Mouse (Mus musculus) gastrocnemius, postnatal 36 days (tissue): ENCODE measurements around the gene Chrna1. TPM values are rescaled to one million over a fixed set of nuclear protein-coding genes. Genes with fewer than 3 reads are reported as not detected.

ENCODE experiments used
- DNase-seq, 2 experiments: peaks; one replicate each; pipeline ENCODE4 v3.0.0; 2022
- intact Hi-C: fragments of 180-260 bp; cut with DNase I; formaldehyde crosslinking; loops from one replicate; pipeline ENCODE4 v1.15.1; 2025
- total RNA-seq, 2 experiments: library from RNA; stranded (reverse); gene quantifications; 2 replicates each; pipeline ENCODE4 v1.2.3; 2021

The Chrna1 gene
- total RNA-seq, 2 experiments from 2014 or later = 6.6 to 6.8 TPM

DNA sequence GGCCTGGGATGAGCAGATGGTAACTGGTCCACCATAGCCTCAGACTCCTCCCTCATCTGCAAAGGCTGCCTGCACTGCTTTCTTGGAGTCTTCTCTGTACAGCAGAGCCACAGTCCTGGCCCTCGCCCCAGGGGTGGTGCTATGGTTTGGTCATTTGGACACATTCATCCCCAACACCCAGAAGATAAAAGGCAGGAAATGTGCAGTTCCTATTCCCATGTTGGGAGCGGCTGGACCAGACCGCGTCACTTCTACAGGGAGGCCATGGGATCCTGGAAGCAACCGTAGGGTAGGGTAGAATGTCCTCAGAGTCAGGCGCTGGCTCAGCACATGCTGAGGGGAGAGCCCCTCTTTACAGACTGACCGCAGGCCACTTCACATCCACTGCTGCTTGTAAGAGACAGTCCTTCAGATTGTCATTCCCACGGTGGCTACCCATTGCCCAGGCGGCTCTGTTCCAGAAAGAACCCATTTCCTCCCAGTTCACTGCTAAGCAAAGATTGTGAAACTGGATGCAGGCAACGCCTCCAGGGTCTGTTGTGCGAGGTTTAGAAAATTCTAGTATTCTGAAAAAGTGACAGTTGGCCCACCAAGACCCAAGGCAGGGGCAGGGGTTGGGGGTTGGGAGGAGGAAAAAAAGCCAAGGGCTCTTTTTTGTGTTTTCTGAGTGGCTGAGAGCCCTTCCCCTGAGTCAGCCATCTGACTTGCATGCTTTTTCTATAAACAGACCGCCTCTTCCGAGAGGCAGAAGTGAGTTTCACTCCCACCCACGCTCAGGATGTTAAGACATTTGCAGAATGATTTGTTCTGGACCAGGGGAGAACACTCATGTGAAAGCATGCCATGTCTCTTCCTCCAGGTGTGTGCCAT is 12.3 kb upstream of the Chrna1 start:
- intact Hi-C loops = loop anchor here (5.0 kb wide), 1 partner anchor 320 kb away; the partner anchor contains the start of gene Atp5g3
- DNase-seq = peak; percentile 48 to 50

DNA sequence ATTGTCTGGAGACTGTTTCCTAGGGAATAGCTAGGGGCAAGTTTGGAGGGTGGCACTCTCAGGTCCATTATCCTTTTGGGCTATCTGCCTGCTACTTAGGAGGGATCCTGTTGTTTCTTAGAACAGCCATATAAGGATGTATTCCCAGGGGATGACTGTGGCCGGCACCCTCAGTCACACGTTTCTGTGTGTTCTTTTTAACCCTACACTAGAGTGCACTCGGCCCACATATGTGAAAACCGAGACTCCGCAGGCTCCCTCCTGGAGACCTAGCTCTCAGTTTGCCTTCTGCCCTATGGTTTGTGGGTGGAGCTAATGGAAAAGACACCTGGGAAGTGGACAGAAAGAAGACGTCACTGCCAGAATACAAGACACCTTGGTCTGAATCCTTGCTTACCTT is 11.1 kb upstream of the Chrna1 start:
- intact Hi-C loops = loop anchor here (5.0 kb wide), 1 partner anchor 321 kb away; the partner anchor contains the start of gene Atp5g3
- no peak for DNase-seq

DNA sequence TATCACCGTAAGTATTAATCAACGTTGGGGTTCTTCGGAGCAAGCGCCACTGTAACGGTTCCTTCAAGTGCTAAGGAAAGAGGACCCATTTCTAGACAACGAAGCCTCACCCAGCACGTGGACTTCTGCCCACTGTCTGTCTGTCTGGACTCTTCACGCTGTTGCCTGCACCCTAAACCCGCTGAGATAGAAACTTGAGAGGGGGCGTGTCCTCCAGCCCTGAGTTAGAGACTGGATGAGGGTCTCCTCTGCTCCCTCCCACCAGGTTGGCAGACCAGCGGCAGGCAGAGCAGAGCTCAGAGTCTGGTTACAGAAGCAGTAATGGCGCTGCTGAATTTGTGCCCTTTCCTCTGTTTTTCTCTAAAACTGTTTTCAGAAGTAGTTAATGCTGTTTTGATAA is 10.0 kb upstream of the Chrna1 start:
- intact Hi-C loops = loop anchor here (5.0 kb wide), 1 partner anchor 322 kb away; the partner anchor contains the start of gene Atp5g3
- no peak for DNase-seq

DNA sequence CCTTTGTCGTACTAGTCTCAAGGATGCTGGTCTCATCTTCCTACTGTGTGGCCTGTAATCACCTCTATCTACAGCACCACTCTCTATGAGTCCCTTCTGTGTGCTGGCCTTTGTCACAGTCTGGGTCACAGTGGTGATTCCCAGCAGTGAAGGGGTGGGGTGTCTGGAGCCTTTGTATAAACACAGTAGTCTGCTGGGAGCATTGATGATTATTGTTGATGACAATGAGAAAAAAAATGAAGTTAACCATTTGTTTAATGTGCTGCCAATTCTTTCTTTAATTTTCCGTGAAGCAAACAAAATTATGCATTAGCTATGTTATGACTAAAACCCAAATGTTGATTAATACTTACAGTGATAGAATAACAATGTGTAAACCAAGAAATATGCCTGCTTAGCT is 8.8 kb upstream of the Chrna1 start:
- intact Hi-C loops = no loop called here
- no peak for DNase-seq

DNA sequence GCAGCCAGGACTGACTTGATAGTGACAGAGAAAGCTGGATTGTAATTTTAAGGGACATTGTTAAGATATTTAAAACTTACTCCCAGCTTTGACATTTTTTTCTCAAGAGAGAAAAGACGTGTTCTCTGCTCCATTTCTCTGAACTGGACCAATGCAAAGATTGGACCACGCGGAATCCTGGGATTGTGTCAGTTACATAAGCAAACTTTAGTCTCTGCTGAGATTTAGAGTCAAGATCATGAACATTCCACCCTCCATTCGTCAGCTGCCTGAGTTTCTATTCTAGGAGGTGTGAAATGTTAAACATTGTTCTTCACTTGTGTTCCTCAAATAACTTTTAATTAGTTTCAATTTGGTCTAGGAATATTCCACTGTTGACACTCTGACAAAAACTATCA is 7.0 kb upstream of the Chrna1 start:
- no peak for DNase-seq
- intact Hi-C loops = no loop called here

DNA sequence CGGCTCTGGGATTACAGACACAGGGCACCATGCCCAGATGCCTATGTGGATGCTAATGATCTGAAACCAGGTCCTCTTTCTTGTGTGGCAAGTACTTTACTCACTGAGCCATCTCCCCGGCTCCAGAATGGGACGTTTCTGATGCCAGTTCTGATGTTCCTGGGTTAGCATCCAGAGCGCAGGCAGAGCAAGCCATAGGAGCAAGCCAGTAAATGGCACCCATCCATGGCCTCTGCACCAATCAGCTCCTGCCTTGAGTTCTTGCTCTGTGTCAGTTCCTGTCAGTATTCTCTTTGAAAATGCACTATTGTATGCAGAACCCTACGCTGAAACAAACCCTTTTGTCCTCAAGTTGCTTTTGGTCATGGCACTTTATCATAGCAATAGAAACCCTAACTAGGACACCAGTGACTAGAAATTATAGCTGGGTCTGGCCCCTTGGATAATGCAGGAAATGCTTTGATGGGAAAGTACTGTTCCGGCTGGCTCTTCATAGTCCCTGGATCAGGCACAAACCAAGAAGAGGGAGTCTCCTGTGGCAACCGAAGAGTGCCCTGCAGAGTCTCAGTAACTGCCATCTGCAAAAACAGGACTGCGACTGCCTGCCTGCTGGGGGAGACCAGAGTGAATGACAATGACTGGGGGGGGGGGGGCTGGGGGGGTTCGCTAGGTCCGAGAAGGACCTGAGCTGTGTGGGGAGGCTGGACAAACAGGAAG is 6.4 kb upstream of the Chrna1 start:
- DNase-seq = no peak

GRCm38 (mm10) chr2:73585347-73585831 is 5.3 kb upstream of the Chrna1 start:
- no peak for DNase-seq
- intact Hi-C loops = no loop called here

More for the DNA sequence above, 6.4 kb upstream of the Chrna1 start:
- intact Hi-C loops = no loop called here

DNA sequence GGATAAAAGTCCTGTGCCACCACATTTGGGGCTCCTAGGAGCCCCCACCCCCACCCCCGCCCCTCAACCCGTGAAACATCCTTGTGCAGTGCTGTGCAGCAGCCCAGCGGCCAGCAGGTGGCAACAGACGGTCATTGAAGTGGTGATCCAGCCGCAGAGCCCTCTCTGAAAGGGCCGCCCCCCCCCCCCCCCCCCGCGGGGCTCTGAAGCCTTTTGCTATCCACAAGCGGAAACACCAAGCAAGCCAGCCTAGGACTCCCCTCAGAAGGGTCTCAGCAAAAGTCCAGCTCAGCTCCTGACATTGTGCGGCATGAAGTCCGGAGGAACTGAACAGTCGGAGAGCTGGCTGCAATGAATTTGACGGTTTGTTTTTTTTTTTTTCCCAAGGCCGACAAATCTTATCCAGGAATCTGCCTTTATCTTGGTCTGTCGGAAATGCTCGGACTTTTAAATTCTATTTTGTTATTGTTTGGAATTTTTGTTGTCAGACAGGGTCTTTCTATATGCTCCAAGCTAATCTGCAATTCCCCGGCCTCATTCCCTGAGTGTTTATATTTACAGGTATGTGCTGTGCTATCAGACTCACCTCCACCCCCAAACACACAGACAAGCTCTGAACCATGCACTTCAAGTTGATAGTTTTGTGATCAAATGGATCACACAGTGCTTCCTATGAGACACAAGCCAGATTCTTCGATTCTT is 4.7 kb upstream of the Chrna1 start:
- intact Hi-C loops = loop anchor here (1.0 to 5.0 kb wide), 2 partner anchors 160 to 1088 kb away; no protein-coding TSS in a partner anchor
- peak; percentile 56 to 71 for DNase-seq

DNA sequence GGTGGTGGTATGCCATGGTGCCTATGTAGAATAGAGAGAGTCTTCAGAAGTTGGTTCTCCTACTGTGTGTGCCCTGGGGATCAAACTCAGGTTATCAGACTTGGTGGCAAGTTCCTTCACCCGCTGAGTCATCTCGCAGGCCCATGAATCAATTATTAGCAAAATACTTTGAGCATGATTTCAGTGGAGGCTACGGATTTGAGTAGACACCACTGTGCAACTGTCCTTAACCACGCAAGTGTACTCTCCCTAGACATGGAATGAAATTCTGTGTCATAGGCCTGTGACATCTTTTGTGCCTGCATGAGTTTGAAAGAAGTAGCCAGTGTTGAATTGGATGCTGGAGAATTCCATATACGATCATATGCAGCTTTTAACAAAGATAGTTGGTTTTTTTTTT is 582 bp upstream of the Chrna1 start:
- no peak for DNase-seq
- intact Hi-C loops = loop anchor here (5.0 kb wide), 1 partner anchor 1092 kb away; no protein-coding TSS in a partner anchor

DNA sequence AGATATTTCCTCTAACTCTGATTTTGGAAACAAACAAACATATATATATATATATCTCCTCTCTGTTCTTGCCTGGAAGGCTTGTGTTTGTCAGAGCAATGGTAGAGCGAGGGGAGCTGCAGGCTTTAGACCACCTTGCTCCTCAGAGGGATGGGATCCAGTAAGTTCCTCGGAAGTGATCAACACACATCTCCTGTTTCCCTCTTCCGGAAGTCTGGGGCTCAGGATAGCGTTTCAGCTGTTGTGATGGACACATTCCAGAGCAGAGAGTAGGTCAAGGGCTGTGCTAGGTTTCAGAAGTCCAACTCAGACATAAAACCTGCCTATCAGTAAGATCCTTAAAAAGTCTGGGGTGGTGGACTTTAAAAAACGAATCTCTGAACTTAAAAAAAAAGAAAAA is 970 bp downstream of the Chrna1 start:
- DNase-seq = no peak

DNA sequence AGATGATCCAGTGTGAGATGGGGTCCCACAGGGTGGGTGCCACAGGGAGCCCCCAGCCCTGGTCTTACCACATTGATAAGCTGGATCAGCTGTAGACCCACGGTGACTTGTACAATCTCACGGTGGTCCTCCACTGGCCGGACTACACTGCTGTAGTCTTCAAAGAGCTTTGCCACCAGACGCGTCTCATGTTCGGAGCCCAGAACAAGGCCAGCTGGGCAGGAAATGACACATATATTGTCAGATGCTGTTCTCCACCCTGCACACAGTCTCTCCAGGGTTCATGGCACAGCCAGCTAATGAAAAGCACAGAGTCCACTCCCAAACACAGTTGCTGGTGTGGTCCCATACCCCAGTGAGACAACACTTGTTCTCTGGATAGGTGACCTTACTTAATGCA is 5.7 kb downstream of the Chrna1 start:
- intact Hi-C loops = no loop called here
- no peak for DNase-seq

More for the DNA sequence above, 970 bp downstream of the Chrna1 start:
- intact Hi-C loops = no loop called here

- intact Hi-C loops = no loop called here
- no peak for DNase-seq
Measured at GRCm38 (mm10) chr2:73573556-73573955, 6.6 kb downstream of the Chrna1 start.

- intact Hi-C loops = no loop called here
- peak; percentile 42 to 45 for DNase-seq
Measured at GRCm38 (mm10) chr2:73572539-73573372, 7.4 kb downstream of the Chrna1 start.

DNA sequence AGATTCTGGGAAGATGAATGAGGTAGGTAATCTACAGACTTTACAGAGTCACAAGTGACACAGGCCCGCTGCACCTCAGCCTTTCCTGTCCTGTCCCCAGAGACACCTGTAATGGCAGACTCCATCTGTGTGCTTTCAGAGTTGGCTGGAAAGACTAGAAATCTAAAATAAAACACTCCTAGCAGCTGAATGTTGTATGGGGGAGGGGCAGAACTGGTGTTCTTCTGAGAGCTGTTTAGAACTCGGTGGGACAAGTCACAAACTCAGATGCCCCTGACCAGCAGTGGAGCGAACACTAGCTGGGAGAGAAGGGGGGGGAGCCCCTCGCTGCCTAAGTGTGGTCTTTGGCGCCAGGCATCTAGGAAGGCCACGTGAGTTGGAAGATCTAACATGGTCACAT is 8.2 kb downstream of the Chrna1 start:
- DNase-seq = no peak
- intact Hi-C loops = no loop called here

GRCm38 (mm10) chr2:73571304-73571703 is 8.8 kb downstream of the Chrna1 start:
- intact Hi-C loops = no loop called here

DNA sequence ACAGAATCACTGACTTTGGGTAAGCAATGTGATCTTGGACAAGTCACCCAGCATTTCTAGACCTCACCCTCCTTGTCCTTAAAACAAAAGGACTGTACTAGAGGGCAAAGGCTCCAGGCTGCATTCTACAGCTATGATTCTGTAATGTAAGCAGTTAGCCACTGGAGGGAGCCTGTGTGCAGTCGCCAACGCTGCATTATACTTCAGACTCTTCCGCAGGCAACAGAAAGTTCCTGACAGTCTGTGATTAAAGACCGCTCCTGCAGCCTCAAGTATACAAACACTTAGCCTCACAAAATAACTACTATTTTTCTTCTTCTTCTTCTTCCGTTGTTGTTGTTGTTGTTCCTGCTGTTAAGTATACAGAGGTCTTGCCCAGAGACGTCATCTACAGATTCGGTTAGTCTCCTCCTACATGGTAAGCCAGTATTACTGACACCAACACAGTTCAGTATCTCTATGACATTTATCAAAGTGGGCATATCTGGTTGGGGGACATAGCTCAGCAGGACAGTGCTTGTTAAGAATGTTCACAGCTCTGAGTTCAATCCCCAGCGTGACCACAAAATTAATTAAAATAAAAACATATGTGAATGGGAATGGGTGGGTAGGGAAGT is 13.0 kb downstream of the Chrna1 start:
- intact Hi-C loops = no loop called here
- DNase-seq = no peak

More at GRCm38 (mm10) chr2:73571304-73571703, 8.8 kb downstream of the Chrna1 start:
- DNase-seq = no peak

GRCm38 (mm10) chr2:73566162-73566561 is 14.0 kb downstream of the Chrna1 start:
- intact Hi-C loops = no loop called here
- no peak for DNase-seq

DNA sequence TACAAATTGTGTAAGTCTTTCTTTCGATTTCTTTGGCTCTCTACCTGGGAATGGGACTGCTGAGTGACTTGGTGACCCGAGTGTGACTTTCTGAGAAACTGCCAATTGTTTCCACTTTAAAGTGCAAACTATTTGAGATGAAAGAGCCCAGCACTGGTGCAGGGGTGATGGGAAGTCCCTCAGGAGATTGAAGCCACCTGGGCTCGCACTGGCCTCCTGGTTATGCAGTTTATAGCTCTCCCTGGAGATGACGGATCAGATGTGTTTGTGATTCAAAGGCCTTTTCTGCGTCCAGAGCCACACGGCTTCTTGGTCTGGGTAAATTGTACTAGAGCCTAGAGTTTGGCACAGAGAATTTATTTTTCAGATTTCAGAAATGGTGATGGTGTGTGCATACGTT is 16.4 kb downstream of the Chrna1 start:
- intact Hi-C loops = no loop called here
- DNase-seq = no peak

- no peak for DNase-seq
- intact Hi-C loops = no loop called here
Measured at GRCm38 (mm10) chr2:73562656-73563055, 17.5 kb downstream of the Chrna1 start.
